Mouse (Mus musculus) lung, adult 2 months (tissue): Measurements from ENCODE around the gene Crlf2. TPM values are rescaled to one million over a fixed set of nuclear protein-coding genes. Genes with fewer than 3 reads are reported as not detected.
A peak's percentile ranks its signal among the peaks of the same experiment; 100 is the strongest.

ENCODE experiments used
- DNase-seq: peaks from one replicate; pipeline ENCODE4 v3.0.0; 2022
- H3K4me1 ChIP-seq: fragments of 200-500 bp; 2 replicates; pipeline ENCODE4 v1.6.1; 2011; ENCODE audit warnings: low read length; ENCODE audit not compliant: control insufficient read depth, insufficient read depth
- H3K4me3 ChIP-seq: fragments of 200-500 bp; replicated peaks from 2 replicates; pipeline ENCODE3; 2011; ENCODE audit warnings: low read depth, mild to moderate bottlenecking, control low read depth, low read length; ENCODE audit errors: extremely low read depth
- CTCF ChIP-seq: fragments of 200-500 bp; IDR thresholded peaks from 2 replicates; pipeline ENCODE4 v1.5.1; 2011; ENCODE audit warnings: mild to moderate bottlenecking, low read length, control low read depth; ENCODE audit not compliant: insufficient read depth
- POLR2A ChIP-seq: fragments of 200-500 bp; IDR thresholded peaks from 2 replicates; pipeline ENCODE4 v1.6.1; 2011; ENCODE audit warnings: low read depth, mild to moderate bottlenecking, control low read depth, low read length, borderline replicate concordance; ENCODE audit errors: extremely low read depth
- WGBS: fragments of 180-500 bp; shearing (Covaris S2); methylation state at CpG from one replicate; pipeline ENCODE4 v1.1.7; 2018; 5-methylcytosine and 5-hydroxymethylcytosine counted together
- polyA plus RNA-seq: library from polyadenylated mRNA; depleted of rRNA; stranded (reverse); fragments of >200 nt; gene quantifications from 2 replicates; pipeline ENCODE4 v1.2.3, GENCODE M21; 2012; rRNA removed

Crlf2 gene
- polyA plus RNA-seq, 1 experiment: 33.0 TPM

- no peak for DNase-seq
- no peaks in the 10 kb centered on the region for H3K4me1 ChIP-seq
- WGBS: 88% methylated on average over 33 of the region's 36 CpGs
- no peak overlapping the region for H3K4me3 ChIP-seq
- no peak for TF ChIP-seq CTCF
- no peak for TF ChIP-seq POLR2A
Measured at GRCm38 (mm10) chr5:109550225-109550935, 8.4 kb downstream of the Crlf2 start.

GRCm38 (mm10) chr5:109548712-109549111 is 10.1 kb downstream of the Crlf2 start:
- peak; percentile 7 for DNase-seq
- Histone ChIP-seq H3K4me3 (no peak overlapping the region), H3K4me1 (no peaks in the 10 kb centered on the region)
- WGBS: 48% methylated on average over 9 of the region's 9 CpGs
- TF ChIP-seq CTCF (peak; percentile 76), POLR2A (no peak)

- no peak for DNase-seq
- Histone ChIP-seq H3K4me1 (no peaks in the 10 kb centered on the region), H3K4me3 (no peak overlapping the region)
- TF ChIP-seq POLR2A (no peak), CTCF (no peak)
- WGBS: 75% methylated on average over 2 of the region's 2 CpGs
Measured at GRCm38 (mm10) chr5:109547112-109547511, 11.7 kb downstream of the Crlf2 start.

- TF ChIP-seq POLR2A (no peak), CTCF (no peak)
- Histone ChIP-seq H3K4me3 (no peak overlapping the region), H3K4me1 (no peaks in the 10 kb centered on the region)
- no peak for DNase-seq
Measured at GRCm38 (mm10) chr5:109509679-109510078, 49.1 kb downstream of the Crlf2 start.

GRCm38 (mm10) chr5:109506729-109507128 is 52.1 kb downstream of the Crlf2 start:
- Histone ChIP-seq H3K4me1 (no peaks in the 10 kb centered on the region), H3K4me3 (no peak overlapping the region)
- DNase-seq: peak; percentile 4
- 10% methylated on average over 1 of the region's 1 CpGs for WGBS
- TF ChIP-seq CTCF: 0 out of 2 replicates have a peak, but pooled peaks have one; percentile 15
- no peak for TF ChIP-seq POLR2A

Other genes starting within 250 kb of the Crlf2 start
- gene Vmn2r16, start 228.8 kb downstream of the Crlf2 start, polyA plus RNA-seq: not detected in 2 replicates
- gene Vmn2r17, start 139.3 kb downstream of the Crlf2 start, polyA plus RNA-seq: not detected in 2 replicates
- 0.08 and 0.17 TPM in 2 replicates for gene 5430403G16Rik, start 132.0 kb upstream of the Crlf2 start, polyA plus RNA-seq
- gene 4930522L14Rik, start 192.9 kb upstream of the Crlf2 start, polyA plus RNA-seq: 0.91 and 1.3 TPM in 2 replicates